Mouse (Mus musculus) cerebellum, postnatal 14 days (tissue): ENCODE measurements around the gene Ipo5.

Source experiments
- DNase-seq, 2 experiments: peaks; one replicate each; pipeline ENCODE4 v3.0.0; 2021; ENCODE audit warnings: mixed read lengths in 2 of 2

Gene Ipo5

GRCm38 (mm10) chr14:120910733-120911324 lies at the start of gene Ipo5:
Gene Ipo5 (plus strand): TSS chr14:120911224.
- peak; percentile 97 to 98 for DNase-seq

GRCm38 (mm10) chr14:120863205-120863604 lies 47.8 kb upstream of the Ipo5 start:
- no peak for DNase-seq

- DNase-seq = no peak
Observed at GRCm38 (mm10) chr14:120864896-120865295, 46.1 kb upstream of the Ipo5 start.

GRCm38 (mm10) chr14:120866573-120866972 lies 44.5 kb upstream of the Ipo5 start:
- DNase-seq = no peak

- DNase-seq = no peak
Observed at GRCm38 (mm10) chr14:120867121-120867520, 43.9 kb upstream of the Ipo5 start.

- DNase-seq = peak; percentile 68 to 79
Observed at GRCm38 (mm10) chr14:120868494-120868893, 42.5 kb upstream of the Ipo5 start.

GRCm38 (mm10) chr14:120870736-120871135 lies 40.3 kb upstream of the Ipo5 start:
- no peak for DNase-seq

GRCm38 (mm10) chr14:120874397-120874796 lies 36.6 kb upstream of the Ipo5 start:
- DNase-seq = no peak

- peak in 1 of 2 experiments; percentile 20 for DNase-seq
Observed at GRCm38 (mm10) chr14:120875144-120875543, 35.9 kb upstream of the Ipo5 start.

- DNase-seq = no peak
Observed at GRCm38 (mm10) chr14:120875811-120876388, 35.1 kb upstream of the Ipo5 start.

- no peak for DNase-seq
Observed at GRCm38 (mm10) chr14:120877147-120877546, 33.9 kb upstream of the Ipo5 start.

- DNase-seq = no peak
Observed at GRCm38 (mm10) chr14:120879026-120879425, 32.0 kb upstream of the Ipo5 start.

GRCm38 (mm10) chr14:120880601-120881000 lies 30.4 kb upstream of the Ipo5 start:
- no peak for DNase-seq

GRCm38 (mm10) chr14:120881054-120881453 lies 30.0 kb upstream of the Ipo5 start:
- DNase-seq = peak; percentile 44 to 64

- no peak for DNase-seq
Observed at GRCm38 (mm10) chr14:120888681-120889080, 22.3 kb upstream of the Ipo5 start.

GRCm38 (mm10) chr14:120892369-120892768 lies 18.7 kb upstream of the Ipo5 start:
- no peak for DNase-seq

GRCm38 (mm10) chr14:120896613-120897012 lies 14.4 kb upstream of the Ipo5 start:
- DNase-seq = no peak

GRCm38 (mm10) chr14:120898876-120899275 lies 12.1 kb upstream of the Ipo5 start:
- no peak for DNase-seq

GRCm38 (mm10) chr14:120909396-120909795 lies 1.6 kb upstream of the Ipo5 start:
- DNase-seq = peak; percentile 30 to 47

GRCm38 (mm10) chr14:120910320-120910719 lies 704 bp upstream of the Ipo5 start:
- DNase-seq = peak in 1 of 2 experiments; percentile 53

GRCm38 (mm10) chr14:120911388-120911901 lies 421 bp downstream of the Ipo5 start:
- peak; percentile 52 to 64 for DNase-seq

- DNase-seq = no peak
Observed at GRCm38 (mm10) chr14:120912090-120912710, 1.2 kb downstream of the Ipo5 start.

- no peak for DNase-seq
Observed at GRCm38 (mm10) chr14:120912916-120913315, 1.9 kb downstream of the Ipo5 start.

GRCm38 (mm10) chr14:120921805-120922204 lies 10.8 kb downstream of the Ipo5 start:
- DNase-seq = no peak
